Mouse (Mus musculus): ENCODE data around the gene Slc25a54. TPM values are rescaled to one million over a fixed set of nuclear protein-coding genes. Genes with fewer than 3 reads are reported as not detected.

Gene Slc25a54
- polyA plus RNA-seq, 1 experiment from 2014 or later, result not detected

GRCm38 (mm10) chr3:109129768-109130167 is 49.5 kb downstream of the Slc25a54 start:
- Histone ChIP-seq H3K9ac (no peak overlapping the region), H3K4me3 (no peak overlapping the region), H3K4me1 (peaks cover 8% of the 10 kb centered on the region), H3K27ac (no peak overlapping the region), H3K36me3 (no peaks in the 10 kb centered on the region), H3K27me3 (replicated peaks) (no peaks in the 10 kb centered on the region), H3K4me2 (no peak overlapping the region), H3K9me3 (replicated peaks) (no peaks in the 10 kb centered on the region)
- no peak for ATAC-seq
- WGBS (ENCODE audit: insufficient replicate concordance), result 49% methylated on average over 5 of the region's 5 CpGs

- WGBS (ENCODE audit: insufficient replicate concordance), result 49% methylated on average over 4 of the region's 4 CpGs
- Histone ChIP-seq H3K27me3 (replicated peaks) (no peaks in the 10 kb centered on the region), H3K4me1 (no peaks in the 10 kb centered on the region), H3K9ac (no peak overlapping the region), H3K36me3 (no peaks in the 10 kb centered on the region), H3K4me2 (no peak overlapping the region), H3K27ac (no peak overlapping the region), H3K9me3 (replicated peaks) (no peaks in the 10 kb centered on the region), H3K4me3 (no peak overlapping the region)
- ATAC-seq, result no peak
Measured at GRCm38 (mm10) chr3:109132966-109133365, 52.7 kb downstream of the Slc25a54 start.

GRCm38 (mm10) chr3:109134036-109134435 is 53.8 kb downstream of the Slc25a54 start:
- Histone ChIP-seq H3K36me3 (no peaks in the 10 kb centered on the region), H3K27ac (no peak overlapping the region), H3K4me1 (no peaks in the 10 kb centered on the region), H3K27me3 (replicated peaks) (no peaks in the 10 kb centered on the region), H3K4me3 (no peak overlapping the region), H3K9me3 (replicated peaks) (no peaks in the 10 kb centered on the region), H3K9ac (no peak overlapping the region), H3K4me2 (no peak overlapping the region)
- no peak for ATAC-seq
- 86% methylated on average over 15 of the region's 15 CpGs for WGBS (ENCODE audit: insufficient replicate concordance)

- no peak overlapping the region for H3K4me3 ChIP-seq
- no peak overlapping the region for H3K4me2 ChIP-seq
- H3K9ac ChIP-seq, result no peak overlapping the region
- H3K27me3 ChIP-seq (replicated peaks), result no peaks in the 10 kb centered on the region
- no peaks in the 10 kb centered on the region for H3K36me3 ChIP-seq
- no peak for ATAC-seq
- no peaks in the 10 kb centered on the region for H3K9me3 ChIP-seq (replicated peaks)
- H3K4me1 ChIP-seq, result no peaks in the 10 kb centered on the region
- 50% methylated on average over 1 of the region's 1 CpGs for WGBS (ENCODE audit: insufficient replicate concordance)
- no peak overlapping the region for H3K27ac ChIP-seq
Measured at GRCm38 (mm10) chr3:109135352-109135751, 55.1 kb downstream of the Slc25a54 start.

- Histone ChIP-seq H3K4me2 (no peak overlapping the region), H3K4me3 (no peak overlapping the region), H3K27me3 (replicated peaks) (no peaks in the 10 kb centered on the region), H3K36me3 (no peaks in the 10 kb centered on the region), H3K9me3 (replicated peaks) (no peaks in the 10 kb centered on the region), H3K27ac (no peak overlapping the region), H3K4me1 (no peaks in the 10 kb centered on the region), H3K9ac (no peak overlapping the region)
- 57% methylated on average over 4 of the region's 4 CpGs for WGBS (ENCODE audit: insufficient replicate concordance)
- no peak for ATAC-seq
Measured at GRCm38 (mm10) chr3:109152561-109152960, 72.3 kb downstream of the Slc25a54 start.

GRCm38 (mm10) chr3:109153410-109153809 is 73.1 kb downstream of the Slc25a54 start:
- Histone ChIP-seq H3K36me3 (no peaks in the 10 kb centered on the region), H3K9ac (no peak overlapping the region), H3K27ac (no peak overlapping the region), H3K4me2 (no peak overlapping the region), H3K4me1 (no peaks in the 10 kb centered on the region), H3K27me3 (replicated peaks) (no peaks in the 10 kb centered on the region), H3K4me3 (no peak overlapping the region), H3K9me3 (replicated peaks) (no peaks in the 10 kb centered on the region)
- ATAC-seq, result no peak
- WGBS (ENCODE audit: insufficient replicate concordance), result 84% methylated on average over 6 of the region's 6 CpGs

- 62% methylated on average over 4 of the region's 4 CpGs for WGBS (ENCODE audit: insufficient replicate concordance)
- Histone ChIP-seq H3K9me3 (replicated peaks) (no peaks in the 10 kb centered on the region), H3K4me1 (no peaks in the 10 kb centered on the region), H3K27ac (no peak overlapping the region), H3K36me3 (no peaks in the 10 kb centered on the region), H3K9ac (no peak overlapping the region), H3K4me3 (no peak overlapping the region), H3K4me2 (no peak overlapping the region), H3K27me3 (replicated peaks) (no peaks in the 10 kb centered on the region)
- ATAC-seq, result no peak
Measured at GRCm38 (mm10) chr3:109155926-109156669, 75.8 kb downstream of the Slc25a54 start.

- H3K27ac ChIP-seq, result no peak overlapping the region
- no peaks in the 10 kb centered on the region for H3K27me3 ChIP-seq (replicated peaks)
- H3K4me1 ChIP-seq, result no peaks in the 10 kb centered on the region
- ATAC-seq, result no peak
- H3K9me3 ChIP-seq (replicated peaks), result no peaks in the 10 kb centered on the region
- no peak overlapping the region for H3K4me3 ChIP-seq
- H3K4me2 ChIP-seq, result no peak overlapping the region
- no peaks in the 10 kb centered on the region for H3K36me3 ChIP-seq
- H3K9ac ChIP-seq, result no peak overlapping the region
- 90% methylated on average over 3 of the region's 3 CpGs for WGBS (ENCODE audit: insufficient replicate concordance)
Measured at GRCm38 (mm10) chr3:109157481-109157880, 77.2 kb downstream of the Slc25a54 start.

- ATAC-seq, result no peak
- no peaks in the 10 kb centered on the region for H3K27me3 ChIP-seq (replicated peaks)
- H3K36me3 ChIP-seq, result no peaks in the 10 kb centered on the region; the same call in 1 of the 2 replicates
- H3K9ac ChIP-seq, result no peak overlapping the region
- H3K9me3 ChIP-seq (replicated peaks), result no peaks in the 10 kb centered on the region
- WGBS (ENCODE audit: insufficient replicate concordance), result 68% methylated on average over 2 of the region's 2 CpGs
- H3K4me2 ChIP-seq, result no peak overlapping the region
- no peaks in the 10 kb centered on the region for H3K4me1 ChIP-seq
- H3K4me3 ChIP-seq, result no peak overlapping the region
- H3K27ac ChIP-seq, result no peak overlapping the region
Measured at GRCm38 (mm10) chr3:109164088-109164487, 83.8 kb downstream of the Slc25a54 start.

GRCm38 (mm10) chr3:109164644-109165043 is 84.4 kb downstream of the Slc25a54 start:
- no peaks in the 10 kb centered on the region for H3K4me1 ChIP-seq
- no peak overlapping the region for H3K4me3 ChIP-seq
- H3K36me3 ChIP-seq, result no peaks in the 10 kb centered on the region; the same call in 1 of the 2 replicates
- no peaks in the 10 kb centered on the region for H3K9me3 ChIP-seq (replicated peaks)
- no peaks in the 10 kb centered on the region for H3K27me3 ChIP-seq (replicated peaks)
- 76% methylated on average over 1 of the region's 1 CpGs for WGBS (ENCODE audit: insufficient replicate concordance)
- H3K27ac ChIP-seq, result no peak overlapping the region
- no peak overlapping the region for H3K4me2 ChIP-seq
- H3K9ac ChIP-seq, result no peak overlapping the region
- ATAC-seq, result no peak

GRCm38 (mm10) chr3:109165214-109165829 is 85.1 kb downstream of the Slc25a54 start:
- 56% methylated on average over 8 of the region's 8 CpGs for WGBS (ENCODE audit: insufficient replicate concordance)
- Histone ChIP-seq H3K9ac (no peak overlapping the region), H3K27ac (no peak overlapping the region), H3K36me3 (no peaks in the 10 kb centered on the region; the same call in 1 of the 2 replicates), H3K4me3 (no peak overlapping the region), H3K9me3 (replicated peaks) (no peaks in the 10 kb centered on the region), H3K4me2 (no peak overlapping the region), H3K27me3 (replicated peaks) (no peaks in the 10 kb centered on the region), H3K4me1 (no peaks in the 10 kb centered on the region)
- ATAC-seq, result no peak

Data from liver, embryonic 12.5 days (tissue).